Mouse (Mus musculus): Measurements from ENCODE around the gene Prr15.

GRCm38 (mm10) chr6:54379356-54379755 is 53.7 kb downstream of the Prr15 start:
- TF ChIP-seq CTCF (conservative IDR thresholded peaks at IDR 0.05; ENCODE audit: low read length) (no peak), POU5F1 (IDR thresholded peaks at IDR 0.05; ENCODE audit: borderline replicate concordance, low read length) (no peak)
